Mouse (Mus musculus) kidney, embryonic 15.5 days (tissue): Measurements from ENCODE around the gene Mgat1. TPM values are rescaled to one million over a fixed set of nuclear protein-coding genes. Genes with fewer than 3 reads are reported as not detected.
A peak's percentile ranks its signal among the peaks of the same experiment; 100 is the strongest.

ENCODE experiments used
- ATAC-seq: fragments of 200-750 bp; cut with Nextera tagmentation; replicated peaks from 2 replicates; pipeline ENCODE4 v1.8.0; 2017; ENCODE audit warnings: moderate TSS enrichment; ENCODE audit not compliant: low FRiP score
- H3K27ac ChIP-seq: fragments of 300-500 bp; sonication (generic); 2 replicates; pipeline ENCODE4 v1.5.1; 2015; ENCODE audit warnings: mild to moderate bottlenecking, inconsistent platforms
- H3K27me3 ChIP-seq: fragments of 300-500 bp; sonication (generic); 2 replicates; pipeline ENCODE4 v1.6.1; 2015; ENCODE audit warnings: inconsistent platforms
- H3K36me3 ChIP-seq: fragments of 300-500 bp; sonication (generic); 2 replicates; pipeline ENCODE4 v1.6.1; 2015; ENCODE audit warnings: inconsistent platforms
- H3K4me1 ChIP-seq: fragments of 300-500 bp; sonication (generic); 2 replicates; pipeline ENCODE4 v1.6.1; 2015; ENCODE audit warnings: inconsistent platforms
- H3K4me2 ChIP-seq: fragments of 300-500 bp; sonication (generic); 2 replicates; pipeline ENCODE4 v1.6.1; 2015; ENCODE audit warnings: moderate library complexity, mild to moderate bottlenecking, inconsistent platforms
- H3K4me3 ChIP-seq: fragments of 300-500 bp; sonication (generic); replicated peaks from 2 replicates; pipeline ENCODE4 v1.5.1; 2015; ENCODE audit warnings: mild to moderate bottlenecking, inconsistent platforms
- H3K9ac ChIP-seq: fragments of 300-500 bp; sonication (generic); 2 replicates; pipeline ENCODE4 v1.6.1; 2015; ENCODE audit warnings: mild to moderate bottlenecking, inconsistent platforms
- H3K9me3 ChIP-seq: fragments of 300-500 bp; sonication (generic); replicated peaks from 2 replicates; pipeline ENCODE4 v1.6.1; 2016; ENCODE audit warnings: inconsistent platforms
- WGBS: fragments of 180-500 bp; shearing (Covaris S2); methylation state at CpG from one replicate; pipeline ENCODE4 v1.1.7; 2015; ENCODE audit warnings: mixed read lengths; 5-methylcytosine and 5-hydroxymethylcytosine counted together
- polyA plus RNA-seq: library from polyadenylated mRNA; unstranded; fragments of >200 nt; fragmentation: Nextera tagmentation; extraction: Ambion mirVana; gene quantifications from 2 replicates; pipeline ENCODE4 v1.2.1, GENCODE M21; 2015

Mgat1 gene
- polyA plus RNA-seq, 1 experiment from 2014 or later = 75.0 TPM

GRCm38 (mm10) chr11:49244595-49244930 is 572 bp downstream of the Mgat1 start:
- no peaks in the 10 kb centered on the region for H3K27me3 ChIP-seq

DNA sequence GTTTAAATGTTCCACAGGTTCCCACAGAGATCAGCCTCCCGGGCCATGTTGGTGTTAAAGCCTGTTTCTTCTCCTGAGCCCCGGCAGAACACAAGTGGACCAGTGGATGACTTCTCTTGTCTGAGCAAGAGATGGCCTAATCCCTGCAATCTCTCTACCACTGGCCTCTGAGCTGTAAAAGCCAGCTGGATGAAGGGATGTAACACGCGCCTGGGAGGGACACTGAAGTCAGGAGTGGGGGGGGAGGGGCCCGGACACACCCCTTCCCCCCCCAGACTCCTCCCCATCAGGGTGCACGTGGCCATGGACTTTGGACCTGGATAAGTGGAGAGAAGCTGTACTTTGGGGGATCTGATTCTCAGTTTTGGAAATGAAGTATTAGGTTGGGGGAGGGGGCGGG is 1.2 kb downstream of the Mgat1 start:
- Histone ChIP-seq H3K27me3 (no peaks in the 10 kb centered on the region), H3K9me3 (no peaks in the 10 kb centered on the region), H3K27ac (peak overlapping the region; percentile 95), H3K9ac (no peak overlapping the region), H3K4me3 (peak overlapping the region; percentile 53), H3K4me1 (peaks cover 60% of the 10 kb centered on the region), H3K4me2 (peak overlapping the region; percentile 67), H3K36me3 (no peaks in the 10 kb centered on the region)
- no peak for ATAC-seq
- WGBS = 23% methylated on average over 7 of the region's 7 CpGs

More at GRCm38 (mm10) chr11:49244595-49244930, 572 bp downstream of the Mgat1 start:
- peak overlapping the region; percentile 95 for H3K27ac ChIP-seq
- H3K4me1 ChIP-seq = peaks cover 54% of the 10 kb centered on the region
- under 1% methylated on average over 4 of the region's 4 CpGs for WGBS
- peak overlapping the region; percentile 67 for H3K4me2 ChIP-seq
- peak; percentile 0; the same call in 1 of the 2 replicates for ATAC-seq
- H3K9me3 ChIP-seq = 0 out of 2 replicates have a peak, but pooled peaks cover 3% of the 10 kb centered on the region
- peak overlapping the region; percentile 47 for H3K9ac ChIP-seq
- H3K4me3 ChIP-seq = peak overlapping the region; percentile 53
- no peaks in the 10 kb centered on the region for H3K36me3 ChIP-seq

DNA sequence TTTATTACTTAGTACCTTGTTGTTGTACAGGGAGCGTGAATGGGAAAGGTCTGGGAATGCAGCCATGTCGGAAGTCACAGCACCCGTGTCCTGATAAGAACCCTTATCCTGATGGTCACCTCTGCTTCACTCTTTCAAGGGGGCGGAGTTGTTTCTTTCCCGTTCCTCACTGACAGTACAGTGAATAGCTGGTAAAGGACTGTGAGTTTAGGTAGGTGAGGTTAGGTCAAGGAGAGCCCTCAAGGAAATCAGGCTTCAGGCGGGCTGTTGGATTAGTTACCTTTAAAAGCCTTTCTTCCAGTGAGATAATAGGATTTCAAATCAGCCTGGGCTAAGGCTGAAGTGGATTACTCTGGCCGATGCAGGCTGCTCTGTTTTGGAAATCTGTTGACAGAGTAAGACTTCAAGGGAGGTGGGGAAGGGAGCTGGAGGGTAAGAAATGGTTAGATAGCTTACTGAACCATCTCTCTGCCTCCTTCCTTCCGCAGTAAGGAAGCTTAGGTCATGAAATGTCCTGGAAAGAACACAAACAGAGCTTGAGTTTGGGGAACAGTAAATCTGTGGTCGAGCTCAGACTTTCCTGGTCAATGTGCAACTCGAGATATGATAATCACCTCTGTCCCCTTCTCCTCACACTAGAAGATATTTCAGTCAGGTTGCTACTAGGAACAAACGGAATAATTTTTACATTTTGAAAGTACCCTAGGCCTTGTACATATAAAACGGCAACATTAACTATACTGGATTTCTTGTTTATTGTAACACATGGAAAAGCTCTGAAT is 1.8 kb downstream of the Mgat1 start:
- H3K9ac ChIP-seq = peak overlapping the region; percentile 15; the same call in 1 of the 2 replicates

DNA sequence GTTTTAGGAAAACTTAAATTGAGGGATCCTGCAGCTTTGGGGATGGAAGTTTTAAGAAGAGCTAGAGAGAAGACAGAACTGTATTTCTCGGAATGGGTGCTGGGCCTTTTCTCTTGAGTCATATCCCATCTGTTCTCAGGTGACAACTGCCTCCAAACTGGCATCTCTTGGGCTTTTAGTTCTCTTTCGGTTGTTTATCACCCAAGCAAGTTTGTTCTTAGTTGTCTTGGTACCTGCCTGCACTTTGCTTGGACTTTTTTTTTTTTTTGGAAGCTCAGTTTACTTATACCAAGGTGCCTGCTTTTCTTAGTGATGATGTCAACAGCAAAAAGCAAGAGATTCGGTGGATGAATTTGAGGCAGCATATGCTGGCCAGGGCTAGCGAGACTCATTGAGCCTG is 2.5 kb downstream of the Mgat1 start:
- Histone ChIP-seq H3K4me3 (peak overlapping the region; percentile 53; the same call in 1 of the 2 replicates), H3K9me3 (no peaks in the 10 kb centered on the region), H3K27me3 (no peaks in the 10 kb centered on the region), H3K9ac (no peak overlapping the region), H3K36me3 (no peaks in the 10 kb centered on the region), H3K4me2 (peak overlapping the region; percentile 67), H3K27ac (no peak overlapping the region), H3K4me1 (peaks cover 69% of the 10 kb centered on the region)
- ATAC-seq = no peak
- 81% methylated on average over 4 of the region's 4 CpGs for WGBS

More for the DNA sequence above, 1.8 kb downstream of the Mgat1 start:
- peak overlapping the region; percentile 95 for H3K27ac ChIP-seq
- H3K4me1 ChIP-seq = peaks cover 62% of the 10 kb centered on the region
- no peaks in the 10 kb centered on the region for H3K27me3 ChIP-seq
- H3K4me2 ChIP-seq = peak overlapping the region; percentile 67
- ATAC-seq = no peak
- H3K36me3 ChIP-seq = no peaks in the 10 kb centered on the region
- no peaks in the 10 kb centered on the region for H3K9me3 ChIP-seq
- WGBS = 25% methylated on average over 12 of the region's 12 CpGs
- peak overlapping the region; percentile 53 for H3K4me3 ChIP-seq

GRCm38 (mm10) chr11:49247255-49247654 is 3.3 kb downstream of the Mgat1 start:
- no peaks in the 10 kb centered on the region for H3K9me3 ChIP-seq
- H3K27ac ChIP-seq = no peak overlapping the region
- H3K27me3 ChIP-seq = no peaks in the 10 kb centered on the region
- peaks cover 77% of the 10 kb centered on the region for H3K4me1 ChIP-seq
- ATAC-seq = no peak
- H3K4me2 ChIP-seq = no peak overlapping the region
- H3K9ac ChIP-seq = no peak overlapping the region
- peaks cover 6% of the 10 kb centered on the region for H3K36me3 ChIP-seq
- WGBS = 33% methylated on average over 2 of the region's 2 CpGs
- no peak overlapping the region for H3K4me3 ChIP-seq

DNA sequence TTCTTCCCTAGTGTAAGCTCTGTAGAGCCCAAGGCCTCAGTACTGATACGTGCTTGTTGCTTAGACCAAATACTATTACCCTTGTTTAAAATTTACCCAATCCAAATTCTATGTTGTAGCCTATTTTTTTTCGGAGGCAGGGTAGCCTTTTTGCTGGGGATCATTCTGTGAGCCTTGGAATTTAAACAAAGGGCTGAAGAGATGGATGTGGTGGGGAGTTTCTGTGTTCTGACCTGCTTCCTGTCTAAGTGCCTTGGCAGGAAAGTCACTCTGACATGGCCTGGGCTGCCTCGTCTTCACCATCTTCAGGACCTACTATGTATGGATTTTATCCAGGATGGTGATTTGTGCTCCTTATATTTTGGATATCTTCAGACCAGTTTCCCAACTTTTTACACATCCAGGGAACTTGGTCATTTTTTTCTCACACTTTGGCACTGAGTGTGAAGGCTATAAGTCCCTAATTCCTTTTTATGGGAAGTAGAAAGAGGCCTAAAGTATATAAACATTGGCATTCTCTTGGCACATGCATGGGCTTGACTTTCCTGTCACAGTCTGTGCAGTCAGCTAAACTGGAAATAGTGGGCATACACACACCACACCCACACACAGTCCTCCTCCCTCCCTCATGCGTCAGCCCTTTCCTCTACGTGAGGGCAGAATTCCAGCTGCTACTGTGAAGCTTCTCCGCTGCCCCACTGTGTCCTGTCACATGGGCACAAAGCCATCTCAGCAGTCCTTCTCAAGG is 4.4 kb downstream of the Mgat1 start:
- Histone ChIP-seq H3K27ac (peak overlapping the region; percentile 96), H3K4me2 (0 out of 2 replicates have a peak overlapping the region, but pooled peaks have one; percentile 74), H3K4me3 (no peak overlapping the region), H3K4me1 (peaks cover 76% of the 10 kb centered on the region), H3K36me3 (peaks cover 14% of the 10 kb centered on the region), H3K9ac (peak overlapping the region; percentile 83; the same call in 1 of the 2 replicates), H3K9me3 (no peaks in the 10 kb centered on the region), H3K27me3 (no peaks in the 10 kb centered on the region)
- ATAC-seq = no peak
- WGBS = 64% methylated on average over 6 of the region's 6 CpGs

DNA sequence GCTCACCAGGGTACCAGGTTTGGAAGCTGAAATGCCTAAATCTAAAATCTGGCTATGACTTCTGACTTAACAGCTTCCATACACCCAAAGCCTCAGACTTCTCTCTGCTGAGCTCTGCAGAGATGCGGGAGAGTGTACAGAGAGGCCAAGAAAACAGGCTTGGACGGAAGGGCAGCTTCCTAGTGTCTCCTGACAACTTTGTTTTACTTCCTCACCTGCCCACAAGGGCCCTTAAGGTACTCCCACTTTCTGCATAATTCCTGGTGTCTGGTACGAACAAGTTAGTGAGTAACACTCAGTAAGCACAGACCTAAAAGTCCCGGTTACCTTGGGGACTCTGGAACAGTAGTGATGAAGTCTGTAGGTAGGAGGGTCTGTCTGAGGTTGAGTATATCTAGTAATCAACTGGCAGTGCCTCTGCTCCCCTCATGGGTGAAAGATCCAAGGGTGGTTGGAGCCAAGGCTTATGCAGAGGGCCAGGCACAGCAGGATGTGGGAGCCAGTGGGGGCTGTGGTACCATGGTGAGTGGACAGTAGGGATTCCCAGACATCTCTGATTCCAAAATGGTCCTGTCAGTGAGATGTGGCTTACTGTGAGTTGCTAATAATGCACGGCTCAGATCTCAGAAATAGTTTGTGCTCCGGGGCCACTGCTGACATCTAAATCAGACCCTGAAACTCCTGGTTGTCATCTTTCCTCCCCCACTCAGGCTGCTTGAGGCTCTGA is 5.1 kb downstream of the Mgat1 start:
- WGBS = 71% methylated on average over 6 of the region's 6 CpGs
- Histone ChIP-seq H3K9me3 (no peaks in the 10 kb centered on the region), H3K9ac (peak overlapping the region; percentile 83; the same call in 1 of the 2 replicates), H3K36me3 (peaks cover 21% of the 10 kb centered on the region), H3K4me1 (peaks cover 75% of the 10 kb centered on the region), H3K4me2 (peak overlapping the region; percentile 74), H3K27ac (peak overlapping the region; percentile 96), H3K4me3 (no peak overlapping the region), H3K27me3 (no peaks in the 10 kb centered on the region)
- no peak for ATAC-seq

DNA sequence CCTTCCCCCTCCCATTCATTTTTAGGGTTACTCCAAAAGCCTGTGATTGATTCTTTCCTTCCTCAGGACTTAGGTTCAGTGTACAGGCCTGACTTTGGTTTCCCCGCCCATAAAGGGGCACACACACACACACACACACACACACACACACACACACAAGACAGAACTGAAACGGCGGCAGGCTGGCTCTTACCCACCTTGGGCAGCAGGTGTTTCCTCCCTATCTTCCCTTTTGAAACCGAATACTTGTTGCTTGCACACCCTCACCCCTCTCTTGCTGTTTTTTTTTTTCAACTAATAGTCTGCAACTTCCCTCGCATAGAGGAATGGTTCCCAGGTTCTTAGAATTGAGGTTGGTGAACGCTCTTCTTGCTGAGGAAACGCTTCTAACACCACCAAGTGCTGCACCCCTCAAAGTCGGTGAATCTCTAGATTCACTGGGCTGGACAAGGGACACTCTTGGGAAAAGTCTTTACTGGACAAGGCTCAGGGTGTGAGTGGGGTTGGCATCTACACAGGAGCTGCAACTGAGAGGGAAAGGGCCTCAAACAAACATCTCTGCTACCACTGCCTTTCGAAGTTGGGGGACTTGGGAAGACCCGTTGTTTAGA is 5.9 kb downstream of the Mgat1 start:
- Histone ChIP-seq H3K36me3 (peaks cover 28% of the 10 kb centered on the region), H3K27ac (peak overlapping the region; percentile 96), H3K4me1 (peaks cover 74% of the 10 kb centered on the region), H3K9me3 (no peaks in the 10 kb centered on the region), H3K4me3 (peak overlapping the region; percentile 77), H3K27me3 (no peaks in the 10 kb centered on the region), H3K4me2 (peak overlapping the region; percentile 74), H3K9ac (peak overlapping the region; percentile 83)
- ATAC-seq = no peak
- WGBS = 16% methylated on average over 10 of the region's 10 CpGs

- H3K4me2 ChIP-seq = peak overlapping the region; percentile 74
- H3K9ac ChIP-seq = peak overlapping the region; percentile 83
- H3K27ac ChIP-seq = peak overlapping the region; percentile 96
- ATAC-seq = peak; percentile 98
- peaks cover 68% of the 10 kb centered on the region for H3K4me1 ChIP-seq
- H3K27me3 ChIP-seq = no peaks in the 10 kb centered on the region
- H3K9me3 ChIP-seq = no peaks in the 10 kb centered on the region
- peaks cover 36% of the 10 kb centered on the region for H3K36me3 ChIP-seq
- H3K4me3 ChIP-seq = peak overlapping the region; percentile 77
- WGBS = 1% methylated on average over 45 of the region's 45 CpGs
These were observed 6.7 kb downstream of the Mgat1 start for GRCm38 (mm10) chr11:49250422-49251379.

GRCm38 (mm10) chr11:49251380-49251761 is 7.4 kb downstream of the Mgat1 start:
- no peak for ATAC-seq
- H3K27ac ChIP-seq = peak overlapping the region; percentile 96
- H3K4me2 ChIP-seq = peak overlapping the region; percentile 74
- peak overlapping the region; percentile 77 for H3K4me3 ChIP-seq
- peaks cover 62% of the 10 kb centered on the region for H3K4me1 ChIP-seq
- peak overlapping the region; percentile 83 for H3K9ac ChIP-seq
- no peaks in the 10 kb centered on the region for H3K27me3 ChIP-seq
- peaks cover 43% of the 10 kb centered on the region for H3K36me3 ChIP-seq
- no peaks in the 10 kb centered on the region for H3K9me3 ChIP-seq
- WGBS = 58% methylated on average over 7 of the region's 7 CpGs
